Mouse (Mus musculus) CH12.LX (cell line): ENCODE results near the gene Rassf2.

Source experiments
- CHD2 ChIP-seq: IDR thresholded peaks from 2 replicates; pipeline ENCODE4 v1.6.1; 2011; ENCODE audit warnings: low read length, improper control_type of control experiment
- CTCF ChIP-seq, 2 experiments: IDR thresholded peaks in 1 of 2; conservative IDR thresholded peaks in 1 of 2; 2 replicates each; pipeline ENCODE4 v1.5.1; 2011 to 2012; ENCODE audit warnings: low read depth in 2 of 2, low read length in 2 of 2, improper control_type of control experiment in 1 of 2, inconsistent platforms in 1 of 2, mild to moderate bottlenecking in 1 of 2, moderate library complexity in 1 of 2
- E2F4 ChIP-seq: IDR thresholded peaks from 2 replicates; pipeline ENCODE4 v1.6.1; 2011; ENCODE audit warnings: low read depth, low read length, improper control_type of control experiment; ENCODE audit not compliant: insufficient replicate concordance
- EP300 ChIP-seq: IDR thresholded peaks from 2 replicates; pipeline ENCODE4 v1.6.1; 2011; ENCODE audit warnings: low read length, improper control_type of control experiment
- HCFC1 ChIP-seq: IDR thresholded peaks from 2 replicates; pipeline ENCODE4 v1.6.1; 2012; ENCODE audit warnings: low read depth, mild to moderate bottlenecking, inconsistent platforms, low read length, improper control_type of control experiment
- JUND ChIP-seq: conservative IDR thresholded peaks from 2 replicates; pipeline ENCODE4 v1.6.1; 2011; ENCODE audit warnings: low read depth, low read length, improper control_type of control experiment
- MAFK ChIP-seq: IDR thresholded peaks from 2 replicates; pipeline ENCODE4 v1.6.1; 2011; ENCODE audit warnings: low read length, improper control_type of control experiment; ENCODE audit not compliant: insufficient replicate concordance
- MAX ChIP-seq: IDR thresholded peaks from 2 replicates; pipeline ENCODE4 v1.6.1; 2011; ENCODE audit warnings: low read length, improper control_type of control experiment
- NELFE ChIP-seq: IDR thresholded peaks from 2 replicates; pipeline ENCODE4 v1.6.1; 2011; ENCODE audit warnings: low read depth, low read length, improper control_type of control experiment
- POLR2A ChIP-seq: IDR thresholded peaks from 2 replicates; pipeline ENCODE4 v1.6.1; 2011; ENCODE audit warnings: low read depth, mild to moderate bottlenecking, improper control_type of control experiment, low read length
- RCOR1 ChIP-seq: conservative IDR thresholded peaks from 2 replicates; pipeline ENCODE4 v1.6.1; 2012; ENCODE audit warnings: low read depth, mild to moderate bottlenecking, inconsistent platforms, low read length, improper control_type of control experiment
- SMC3 ChIP-seq: IDR thresholded peaks from 2 replicates; pipeline ENCODE4 v1.6.1; 2011; ENCODE audit warnings: low read depth, low read length, improper control_type of control experiment
- UBTF ChIP-seq: IDR thresholded peaks from 2 replicates; pipeline ENCODE4 v1.6.1; 2012; ENCODE audit warnings: low read depth, mild to moderate bottlenecking, inconsistent platforms, low read length, improper control_type of control experiment, moderate library complexity
- ZKSCAN1 ChIP-seq: IDR thresholded peaks from 2 replicates; pipeline ENCODE4 v1.6.1; 2012; ENCODE audit warnings: low read depth, inconsistent platforms, low read length, improper control_type of control experiment, borderline replicate concordance

DNA sequence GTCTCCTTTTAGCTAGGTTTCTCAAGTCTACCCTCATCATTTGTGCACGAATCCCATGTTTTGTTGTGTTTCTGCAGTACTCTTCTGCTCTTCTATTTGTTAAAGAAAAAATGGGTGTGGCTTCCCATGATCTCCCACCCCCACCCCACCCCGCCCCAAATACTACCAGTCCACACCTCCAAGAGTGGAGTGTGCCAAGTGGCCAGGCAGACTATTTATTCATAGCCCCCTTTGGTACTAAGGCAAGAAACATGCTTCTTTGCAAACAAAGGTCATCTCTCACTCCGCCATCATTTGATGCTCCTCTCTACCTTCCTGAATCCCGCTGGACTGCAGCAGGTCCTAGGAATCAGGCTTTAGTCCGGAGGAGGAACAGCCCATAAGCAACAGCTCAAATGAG is 2.0 kb downstream of the Rassf2 start:
- peak; percentile 15; the same call in 1 of the 2 replicates for TF ChIP-seq POLR2A
- TF ChIP-seq CTCF (conservative IDR thresholded peaks at IDR 0.05 in 1 of 2, IDR thresholded peaks at IDR 0.05 in 1 of 2; ENCODE audit: low read depth in 2 of 2, low read length in 2 of 2): no peak
- TF ChIP-seq E2F4: no peak
- no peak for TF ChIP-seq EP300
- no peak for TF ChIP-seq NELFE
- no peak for TF ChIP-seq MAFK
- TF ChIP-seq HCFC1: no peak
- no peak for TF ChIP-seq MAX
- TF ChIP-seq UBTF: no peak
- TF ChIP-seq SMC3: no peak
- no peak for TF ChIP-seq JUND
- TF ChIP-seq RCOR1: no peak
- no peak for TF ChIP-seq ZKSCAN1
- no peak for TF ChIP-seq CHD2
